Mouse (Mus musculus) G1E-ER4 (cell line): ENCODE results near the gene Gm10031. TPM values are rescaled to one million over a fixed set of nuclear protein-coding genes. Genes with fewer than 3 reads are reported as not detected.

Experiments
- GATA1 ChIP-seq: IDR thresholded peaks from one replicate; pipeline ENCODE4 v1.8.0; 2012; ENCODE audit warnings: low read length, inconsistent platforms
- polyA plus RNA-seq: library from polyadenylated mRNA; stranded (reverse); fragments of >175 nt; gene quantifications from 2 replicates; pipeline ENCODE4 v1.2.3, GENCODE M21; 2012

Gm10031 gene
- polyA plus RNA-seq, 1 experiment, result 0.36 TPM

GRCm38 (mm10) chr1:156537031-156537430, 13.2 kb downstream of the Gm10031 start:
- TF ChIP-seq GATA1, result no peak

- no peak for TF ChIP-seq GATA1
These were observed 13.9 kb downstream of the Gm10031 start for GRCm38 (mm10) chr1:156537701-156538100.

GRCm38 (mm10) chr1:156538382-156538781, 14.6 kb downstream of the Gm10031 start:
- TF ChIP-seq GATA1, result no peak

- TF ChIP-seq GATA1, result no peak
These were observed 16.2 kb downstream of the Gm10031 start for GRCm38 (mm10) chr1:156539787-156540560.

GRCm38 (mm10) chr1:156543999-156544398, 20.2 kb downstream of the Gm10031 start:
- no peak for TF ChIP-seq GATA1

GRCm38 (mm10) chr1:156558024-156558930, 34.5 kb downstream of the Gm10031 start, which contains the start of gene Abl2:
Abl2 (plus strand) TSS chr1:156558786.
- no peak for TF ChIP-seq GATA1

GRCm38 (mm10) chr1:156558950-156559640, 35.3 kb downstream of the Gm10031 start:
- TF ChIP-seq GATA1, result no peak

- no peak for TF ChIP-seq GATA1
These were observed 35.8 kb downstream of the Gm10031 start for GRCm38 (mm10) chr1:156559641-156560020.

- TF ChIP-seq GATA1, result no peak
These were observed 36.7 kb downstream of the Gm10031 start for GRCm38 (mm10) chr1:156560500-156560899.

GRCm38 (mm10) chr1:156565328-156565727, 41.5 kb downstream of the Gm10031 start:
- no peak for TF ChIP-seq GATA1

- no peak for TF ChIP-seq GATA1
These were observed 42.3 kb downstream of the Gm10031 start for GRCm38 (mm10) chr1:156566132-156566531.

- TF ChIP-seq GATA1, result no peak
These were observed 45.8 kb downstream of the Gm10031 start for GRCm38 (mm10) chr1:156569615-156570014.

GRCm38 (mm10) chr1:156572952-156573351, 49.1 kb downstream of the Gm10031 start:
- no peak for TF ChIP-seq GATA1

Other genes with a start within 250 kb of the Gm10031 start
- not detected in 2 replicates for gene Tdrd5, start 220.3 kb upstream of the Gm10031 start, polyA plus RNA-seq
- not detected in 2 replicates for gene Nphs2, start 213.3 kb upstream of the Gm10031 start, polyA plus RNA-seq
- 111 and 1,956 TPM in 2 replicates for gene Gm2000, start 158.0 kb upstream of the Gm10031 start, polyA plus RNA-seq
- gene Axdnd1, start 102.9 kb upstream of the Gm10031 start, polyA plus RNA-seq, result not detected in 2 replicates
- gene Soat1, start 49.7 kb upstream of the Gm10031 start, polyA plus RNA-seq, result 0.03 TPM in 1 of 2 replicates, not detected in the other
- 14.7 and 18.6 TPM in 2 replicates for gene Abl2, start 34.8 kb downstream of the Gm10031 start, polyA plus RNA-seq
- gene Tor3a, start 150.3 kb downstream of the Gm10031 start, polyA plus RNA-seq, result 1.8 and 2.4 TPM in 2 replicates
- gene Fam20b, start 195.1 kb downstream of the Gm10031 start, polyA plus RNA-seq, result 10.1 and 11.7 TPM in 2 replicates